Mouse (Mus musculus): ENCODE measurements around the gene Grm1. TPM values are rescaled to one million over a fixed set of nuclear protein-coding genes. Genes with fewer than 3 reads are reported as not detected.

Gene Grm1
- polyA plus RNA-seq, 1 experiment, result not detected

DNA sequence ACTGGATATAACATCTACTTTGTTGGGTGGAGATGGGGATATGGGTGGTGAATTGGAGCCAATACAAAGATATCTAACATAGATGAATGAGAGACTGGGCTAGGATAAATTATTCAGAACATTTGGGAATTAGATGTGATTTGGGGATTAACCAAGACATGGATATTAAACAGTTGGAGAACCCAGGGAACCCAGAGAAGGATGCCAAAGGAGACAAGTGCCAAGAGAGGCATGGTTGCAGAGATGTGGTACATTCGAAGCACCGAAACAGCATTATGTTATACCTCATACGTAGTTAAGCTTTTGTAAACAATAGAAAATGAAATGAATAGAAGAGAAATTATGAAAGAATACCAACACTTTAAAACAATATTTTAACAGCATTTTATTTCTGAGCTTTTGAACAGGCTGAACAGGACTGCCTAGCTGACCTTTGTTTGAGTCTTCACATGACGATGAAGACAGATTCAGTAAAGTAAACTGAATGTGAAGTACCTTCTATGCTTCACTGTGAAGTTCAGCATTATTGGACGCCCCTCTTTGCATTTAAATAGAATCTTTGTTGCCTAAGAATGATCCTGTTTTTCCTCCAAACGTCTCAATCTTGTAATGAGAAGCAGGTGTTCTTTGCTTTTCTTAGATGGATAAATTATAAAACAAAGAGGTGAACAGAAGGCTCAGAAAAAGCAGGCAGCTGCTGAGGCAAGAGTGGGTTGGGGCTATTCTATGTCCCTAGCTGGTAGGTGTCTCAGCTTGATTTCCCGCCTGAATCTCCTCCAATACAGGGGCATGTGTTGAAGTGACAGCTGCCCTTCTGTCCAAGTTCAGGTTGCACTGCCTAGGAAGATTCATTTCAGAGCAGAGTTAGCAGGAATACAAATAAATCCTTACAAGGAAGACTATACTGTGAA, 234.5 kb downstream of the Grm1 start:
- DNase-seq (ENCODE audit: low read depth, low spot score), result no peak
- 77% methylated on average over 7 of the region's 7 CpGs for WGBS

DNA sequence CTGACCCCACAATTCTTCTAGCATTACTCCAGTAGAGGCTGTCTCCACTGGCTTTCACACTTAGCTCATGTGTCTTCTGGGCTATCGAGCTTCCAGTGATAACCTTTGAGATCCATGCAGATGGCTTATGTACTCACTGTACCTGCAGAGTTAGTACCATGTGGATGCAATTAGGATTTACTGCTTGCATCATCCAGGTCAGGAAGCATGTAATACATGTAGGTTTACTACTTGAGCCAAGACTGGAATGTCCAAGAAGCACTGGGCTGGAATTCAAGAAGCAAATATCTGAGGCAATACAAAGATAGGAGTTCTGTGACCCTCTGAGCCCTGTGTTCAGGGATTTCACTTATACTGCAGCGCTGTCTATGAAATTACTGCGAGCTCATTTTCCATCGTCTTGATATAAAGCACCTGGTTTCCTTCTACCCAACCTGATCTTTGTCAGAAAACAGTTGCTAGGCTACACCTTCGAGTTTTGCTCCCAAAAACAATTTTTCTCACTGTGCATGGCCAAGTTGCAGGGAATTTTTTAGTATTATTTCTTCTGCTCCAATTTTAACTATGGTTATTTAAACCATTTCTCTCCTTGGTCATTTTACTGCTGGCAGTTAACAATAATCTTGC, 237.0 kb downstream of the Grm1 start:
- DNase-seq (ENCODE audit: low read depth, low spot score), result no peak
- WGBS, result 63% methylated on average over 5 of the region's 5 CpGs

DNA sequence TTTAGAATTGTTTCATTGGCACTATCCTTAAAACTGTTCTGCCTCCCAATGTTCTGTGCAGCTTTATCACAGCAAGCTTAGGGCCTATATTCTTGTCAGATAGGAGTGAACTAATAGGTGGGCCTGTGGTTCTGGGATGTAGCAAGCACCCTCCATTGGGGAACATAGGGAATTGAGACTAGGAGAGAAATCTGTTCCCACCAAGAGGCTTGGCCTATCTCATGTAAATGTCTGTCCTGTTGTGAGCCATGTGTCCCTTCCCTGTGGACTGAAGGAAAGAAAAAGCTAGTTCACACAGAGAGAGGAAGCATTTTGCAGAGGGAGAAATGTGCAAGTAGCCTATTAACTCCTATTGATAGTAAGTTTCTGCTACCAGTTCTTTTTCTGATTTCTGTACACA, 246.8 kb downstream of the Grm1 start:
- no peak for DNase-seq (ENCODE audit: low read depth, low spot score)

DNA sequence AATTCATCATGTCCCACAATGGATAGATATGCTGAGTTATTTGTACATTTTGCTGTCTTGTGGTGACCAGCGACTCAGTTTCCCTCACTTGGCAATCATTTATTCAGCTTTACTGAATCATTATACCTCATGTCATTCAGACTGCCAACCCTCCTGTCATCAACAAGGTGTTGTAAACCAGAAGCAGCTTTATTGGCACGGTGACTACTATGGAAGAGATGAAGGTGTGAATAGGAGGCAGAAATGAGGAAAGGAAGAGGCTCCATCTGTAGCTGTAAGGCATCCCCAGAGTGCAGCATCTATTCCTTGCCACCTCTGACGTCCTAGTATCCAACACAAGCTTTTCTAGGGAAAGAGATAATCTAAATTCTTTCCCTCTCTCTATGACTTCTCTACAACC, 247.3 kb downstream of the Grm1 start:
- no peak for DNase-seq (ENCODE audit: low read depth, low spot score)
- 73% methylated on average over 3 of the region's 3 CpGs for WGBS

DNA sequence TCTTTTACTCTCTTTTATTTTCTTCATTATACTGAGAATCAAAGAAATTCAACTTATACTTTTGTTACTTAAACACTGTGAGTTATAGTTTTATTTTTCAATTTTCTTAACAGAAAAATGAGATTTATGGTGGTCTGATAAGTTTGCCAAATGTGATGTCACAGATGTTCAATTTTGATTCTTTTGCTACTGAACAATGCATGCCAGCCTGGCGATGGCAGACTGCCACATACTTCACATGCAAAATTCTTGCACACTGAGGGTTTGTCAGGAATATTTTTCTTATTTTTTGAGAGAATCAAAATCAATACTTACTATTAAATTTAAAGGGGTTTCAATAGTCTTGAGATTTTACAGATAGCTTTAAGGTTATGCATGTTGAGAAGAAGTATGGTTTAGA, 251.0 kb downstream of the Grm1 start:
- 78% methylated on average over 1 of the region's 1 CpGs for WGBS
- no peak for DNase-seq (ENCODE audit: low read depth, low spot score)

DNA sequence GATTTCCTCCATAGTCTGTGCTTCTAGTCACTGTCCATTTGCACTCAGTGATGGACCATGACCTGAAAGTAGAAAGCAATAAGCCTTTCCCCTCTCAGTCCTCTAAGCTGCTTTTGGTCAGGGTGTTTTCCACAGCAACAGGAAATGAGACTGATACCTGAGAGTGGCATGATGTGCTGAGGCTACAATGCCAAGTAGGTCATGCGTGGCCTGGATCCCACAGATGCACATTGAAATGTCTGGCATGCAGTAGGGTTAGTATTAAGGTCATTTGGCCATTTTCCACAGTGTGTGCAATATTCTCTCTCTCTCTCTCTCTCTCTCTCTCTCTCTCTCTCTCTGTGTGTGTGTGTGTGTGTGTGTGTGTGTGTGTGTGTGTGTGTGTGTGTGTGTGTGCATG, 254.8 kb downstream of the Grm1 start:
- 75% methylated on average over 1 of the region's 1 CpGs for WGBS
- no peak for DNase-seq (ENCODE audit: low read depth, low spot score)

DNA sequence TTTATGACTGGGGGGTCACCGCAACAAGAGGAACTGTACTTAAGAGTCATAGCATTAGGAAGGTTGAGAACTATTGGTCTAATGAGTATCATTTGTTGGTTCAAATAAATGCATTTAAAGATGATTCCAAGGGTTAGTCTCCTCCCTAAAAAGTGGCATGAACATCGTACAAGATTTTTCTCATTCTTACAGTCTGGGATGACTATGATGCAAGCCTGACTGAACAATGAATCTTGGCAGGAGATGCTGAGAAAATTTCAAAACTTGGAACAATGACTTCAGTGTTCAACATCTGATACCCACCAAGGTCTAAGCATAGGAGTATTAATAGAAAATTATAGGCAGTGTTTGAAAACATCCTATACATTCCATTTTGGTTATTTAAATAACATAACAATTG, 264.1 kb downstream of the Grm1 start:
- 72% methylated on average over 2 of the region's 2 CpGs for WGBS

DNA sequence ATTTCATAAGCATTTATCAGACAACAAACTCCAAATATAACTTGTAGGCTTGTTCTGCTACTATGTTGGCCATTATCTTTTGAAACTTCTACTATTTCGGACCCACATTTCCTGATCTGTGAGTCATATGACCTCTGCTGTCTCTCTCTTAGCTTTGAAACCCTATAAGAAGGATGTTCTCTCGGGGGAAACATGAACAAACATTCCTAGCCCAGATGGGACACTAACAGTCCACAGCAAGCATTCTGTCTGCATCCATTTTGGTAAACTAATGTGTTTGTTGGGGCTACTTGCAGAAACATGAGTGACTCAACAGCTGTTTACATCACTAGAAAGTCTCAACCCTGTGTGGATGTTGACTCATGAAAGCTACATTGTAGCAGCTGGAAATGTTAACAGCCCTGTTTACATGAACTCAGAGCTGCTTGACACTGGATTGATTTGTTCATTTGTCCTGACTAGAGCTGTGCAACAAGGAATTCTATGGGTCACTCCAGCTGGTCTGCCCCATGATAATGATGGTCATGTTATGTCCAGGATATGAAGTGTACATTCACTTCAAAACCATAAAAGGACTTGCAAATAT, 267.4 kb downstream of the Grm1 start:
- DNase-seq (ENCODE audit: low read depth, low spot score), result no peak
- 47% methylated on average over 2 of the region's 2 CpGs for WGBS

More for the DNA sequence above, 264.1 kb downstream of the Grm1 start:
- no peak for DNase-seq (ENCODE audit: low read depth, low spot score)

DNA sequence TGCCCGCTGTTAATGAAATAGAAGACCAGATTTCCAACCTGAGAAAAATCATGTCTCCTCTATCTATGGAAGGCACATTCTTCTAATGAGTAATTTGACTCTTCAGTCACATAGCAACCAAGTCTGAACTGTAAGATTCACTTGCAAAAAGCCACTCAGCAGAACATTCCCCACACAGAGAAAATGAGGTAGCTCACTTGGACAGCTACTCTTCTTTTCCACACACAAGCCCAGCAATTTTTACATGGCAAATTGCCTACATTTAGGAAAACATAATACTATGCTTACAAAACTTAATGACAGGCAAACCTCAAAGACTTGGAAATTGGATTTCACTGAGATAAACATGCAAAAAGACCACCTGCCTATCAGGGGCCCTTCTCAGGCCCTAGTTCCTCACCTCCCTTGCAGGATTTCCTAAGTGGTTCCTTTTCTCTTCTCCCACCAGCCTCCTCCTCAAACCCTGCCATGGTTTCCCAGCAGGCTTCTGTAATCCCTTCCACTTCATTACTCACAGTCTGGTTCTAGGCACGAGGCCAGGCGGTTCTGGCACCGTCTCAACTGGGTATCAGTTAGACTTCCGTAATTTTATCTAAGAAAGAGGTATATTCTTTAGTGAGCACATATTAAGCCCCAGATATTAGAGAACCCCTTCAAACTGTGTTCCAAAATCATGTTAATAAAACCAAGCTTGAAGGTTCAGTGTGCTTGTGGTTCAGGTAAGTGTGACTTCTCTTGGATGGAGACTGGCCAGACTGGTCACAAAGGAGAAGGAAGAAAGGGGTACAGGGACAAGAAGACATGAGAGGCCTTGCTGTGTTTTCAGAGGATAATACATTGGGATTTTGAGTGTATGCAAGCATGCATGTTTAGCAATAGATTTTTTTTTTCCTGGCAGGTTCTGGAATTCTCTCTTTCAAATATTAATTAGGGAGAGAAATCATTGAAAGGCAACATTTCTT, 269.1 kb downstream of the Grm1 start:
- WGBS, result 51% methylated on average over 5 of the region's 5 CpGs
- DNase-seq (ENCODE audit: low read depth, low spot score), result no peak

DNA sequence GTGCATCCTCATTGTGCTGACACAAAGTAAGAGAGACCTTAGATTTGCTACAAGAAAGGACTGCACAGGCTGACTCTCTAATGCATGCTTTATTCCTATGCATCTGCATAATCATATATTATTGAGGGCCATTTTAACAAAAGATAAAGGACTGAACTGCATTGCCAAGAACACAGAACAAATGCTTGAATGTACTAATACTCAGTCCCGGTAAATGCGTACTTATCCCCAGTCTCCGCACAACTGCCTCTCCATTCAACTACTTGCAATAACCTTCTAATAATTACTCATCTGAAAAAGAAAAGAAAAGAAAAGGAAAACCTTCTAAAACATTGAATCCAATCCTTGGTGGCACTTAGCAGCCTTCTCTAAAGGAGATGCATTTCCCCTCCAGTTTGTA, 272.4 kb downstream of the Grm1 start:
- WGBS, result 98% methylated on average over 3 of the region's 3 CpGs
- no peak for DNase-seq (ENCODE audit: low read depth, low spot score)

DNA sequence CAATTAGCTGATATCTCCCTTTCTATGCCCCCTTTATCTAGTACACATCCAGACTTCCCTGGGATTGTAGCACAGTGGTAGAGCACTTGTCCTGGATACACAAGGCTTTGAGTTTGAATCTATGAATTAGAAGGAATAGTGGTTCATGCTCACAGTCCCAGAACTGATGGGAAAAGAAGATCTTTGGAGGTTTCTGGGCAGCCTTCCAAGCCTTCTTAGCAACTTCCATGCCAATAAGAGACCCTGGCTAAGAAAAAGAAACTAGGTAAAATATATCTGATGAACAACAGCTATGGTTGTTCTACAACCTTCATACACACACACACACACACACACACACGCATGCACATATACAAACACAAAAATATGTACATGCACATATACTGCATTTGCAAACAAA, 286.8 kb downstream of the Grm1 start:
- no peak for DNase-seq (ENCODE audit: low read depth, low spot score)
- 86% methylated on average over 1 of the region's 1 CpGs for WGBS

DNA sequence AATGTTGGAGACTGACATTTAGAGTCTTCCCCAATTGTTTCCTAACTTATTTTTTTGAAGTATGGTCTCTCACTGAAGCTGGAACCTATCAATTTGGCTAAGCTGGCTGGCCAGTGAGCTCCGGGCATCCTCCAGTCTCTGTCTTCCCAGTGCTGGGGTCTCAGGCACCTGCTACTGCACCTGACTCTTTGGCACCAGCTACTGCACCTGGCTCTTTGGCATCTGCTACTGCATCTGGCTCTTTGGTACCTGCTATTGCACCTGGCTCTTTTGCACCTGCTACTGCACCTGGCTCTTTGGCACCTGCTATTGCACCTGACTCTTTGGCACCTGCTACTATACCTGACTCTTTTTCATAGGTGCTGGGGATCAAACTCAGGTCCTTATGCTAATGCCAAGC, 291.7 kb downstream of the Grm1 start:
- no peak for DNase-seq (ENCODE audit: low read depth, low spot score)
- WGBS, result 63% methylated on average over 1 of the region's 1 CpGs

DNA sequence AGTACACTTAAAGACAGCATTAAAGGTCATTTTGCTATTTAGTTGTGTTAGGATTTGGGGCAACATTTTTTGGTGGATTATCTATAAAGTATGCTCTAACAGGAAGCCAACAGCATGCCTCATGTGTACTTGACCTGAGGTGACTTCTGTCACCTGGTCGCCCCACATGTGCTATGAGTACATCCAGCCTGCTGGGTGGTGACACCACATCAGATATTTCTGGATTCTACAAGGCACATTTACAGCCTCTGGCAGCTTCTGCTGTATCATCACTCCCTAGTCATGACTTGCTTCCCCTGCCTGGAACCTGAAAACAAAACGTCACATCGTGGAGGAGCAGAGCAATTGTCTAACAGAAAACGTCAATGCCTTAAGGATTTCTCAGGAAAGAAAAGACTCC, 292.2 kb downstream of the Grm1 start:
- DNase-seq (ENCODE audit: low read depth, low spot score), result no peak
- 76% methylated on average over 4 of the region's 4 CpGs for WGBS

DNA sequence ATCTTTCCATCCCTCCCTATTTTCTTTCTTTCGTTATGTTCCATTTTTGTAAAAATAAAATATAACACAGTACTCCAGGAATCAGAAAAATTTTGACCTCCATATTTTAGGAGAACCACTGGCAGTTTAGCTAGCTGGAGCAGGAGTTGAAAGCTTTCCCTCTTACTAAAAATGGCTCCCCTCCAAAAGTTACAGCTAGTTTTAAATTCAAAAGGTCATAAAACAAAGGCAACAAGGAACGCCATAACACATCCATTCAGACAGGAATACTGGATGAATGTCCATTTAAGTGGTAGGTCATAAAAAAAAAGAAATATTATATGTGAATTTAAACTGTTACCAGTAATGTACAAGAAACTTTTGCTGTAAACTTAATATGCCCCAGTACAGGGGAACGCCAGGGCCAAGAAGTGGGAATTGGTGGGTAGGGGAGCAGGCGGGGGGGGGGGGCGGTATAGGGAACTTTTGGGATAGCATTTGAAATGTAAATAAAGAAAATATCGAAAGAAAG, 294.2 kb downstream of the Grm1 start:
- WGBS, result 53% methylated on average over 4 of the region's 6 CpGs
- DNase-seq (ENCODE audit: low read depth, low spot score), result no peak

DNA sequence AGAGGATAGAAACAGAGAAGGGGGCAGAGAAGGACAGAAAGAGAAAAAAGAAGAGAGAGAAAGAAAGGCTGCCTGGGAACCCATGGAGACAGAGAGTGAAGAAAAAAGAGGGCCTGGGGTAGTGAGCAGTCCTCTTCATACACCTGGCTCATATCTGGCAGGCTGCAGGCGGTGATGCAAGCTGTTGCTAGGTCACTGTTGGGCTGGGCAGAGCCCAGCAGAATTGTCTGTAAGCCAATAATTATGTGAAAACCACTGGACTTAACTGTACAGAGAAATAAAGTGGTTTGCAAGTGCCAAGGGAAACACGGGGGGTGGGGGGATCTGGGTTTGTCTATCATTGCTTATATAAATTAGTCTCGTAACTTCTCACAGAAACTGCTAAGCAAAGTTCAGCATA, 297.0 kb downstream of the Grm1 start:
- 22% methylated on average over 3 of the region's 3 CpGs for WGBS
- DNase-seq (ENCODE audit: low read depth, low spot score), result no peak

DNA sequence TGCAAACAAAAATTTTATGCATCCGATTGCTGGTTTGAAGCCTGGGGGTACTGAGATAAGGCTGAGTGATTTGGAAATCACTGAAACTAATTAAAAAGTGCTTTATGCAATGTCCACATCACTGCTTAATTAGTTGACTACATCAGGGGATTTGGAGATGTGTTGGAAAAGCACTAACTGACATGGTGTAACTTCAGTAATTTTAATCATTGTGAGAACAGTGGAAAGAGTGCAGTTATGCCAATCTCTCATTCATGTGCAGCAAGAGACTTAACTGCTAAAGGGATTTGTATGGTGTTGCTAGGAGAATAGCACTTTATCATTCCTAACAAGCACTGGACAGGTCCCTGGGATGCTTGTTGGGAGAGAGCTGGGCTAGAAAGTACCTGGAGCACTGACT, 307.3 kb downstream of the Grm1 start:
- no peak for DNase-seq (ENCODE audit: low read depth, low spot score)
- WGBS, result 81% methylated on average over 1 of the region's 1 CpGs

DNA sequence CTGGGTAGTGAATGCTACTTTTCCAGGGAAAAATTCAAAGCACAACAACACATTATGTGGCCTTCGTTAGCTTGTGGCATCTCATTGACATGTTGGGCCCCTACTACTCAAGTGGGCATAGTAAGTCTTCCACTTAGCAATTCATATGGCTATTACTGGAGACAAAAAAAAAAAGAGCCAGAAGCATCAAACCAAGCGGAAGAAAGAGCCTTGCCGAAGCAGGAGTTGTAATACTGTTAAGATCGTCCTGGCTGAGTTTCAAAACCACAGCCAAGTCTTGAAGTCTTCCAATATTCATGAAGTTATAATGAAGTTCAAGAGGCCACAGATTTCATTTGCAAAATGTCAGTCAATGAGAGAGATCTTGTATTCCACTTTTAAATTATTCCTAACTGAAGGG, 319.1 kb downstream of the Grm1 start:
- DNase-seq (ENCODE audit: low read depth, low spot score), result no peak
- 90% methylated on average over 4 of the region's 4 CpGs for WGBS

DNA sequence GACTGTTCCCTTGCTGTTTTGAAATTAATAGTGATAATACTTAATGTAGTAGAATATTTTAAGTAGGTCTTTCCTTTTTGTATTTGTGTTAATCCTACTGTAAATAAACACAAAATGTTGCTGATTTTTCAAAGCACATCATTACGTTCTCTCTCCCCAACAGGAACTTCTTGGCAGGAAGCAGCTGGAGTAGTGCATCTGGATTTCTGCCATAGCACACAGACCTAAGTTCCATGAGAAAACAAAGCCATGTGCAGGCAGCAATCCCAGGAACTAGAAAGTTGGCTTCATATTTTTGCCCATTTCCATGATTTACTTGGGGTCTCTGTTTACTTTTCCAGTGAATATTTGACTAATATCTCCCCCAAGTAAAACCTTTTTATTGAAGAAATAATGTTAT, 320.9 kb downstream of the Grm1 start:
- DNase-seq (ENCODE audit: low read depth, low spot score), result no peak
- WGBS, result 14% methylated on average over 1 of the region's 1 CpGs

DNA sequence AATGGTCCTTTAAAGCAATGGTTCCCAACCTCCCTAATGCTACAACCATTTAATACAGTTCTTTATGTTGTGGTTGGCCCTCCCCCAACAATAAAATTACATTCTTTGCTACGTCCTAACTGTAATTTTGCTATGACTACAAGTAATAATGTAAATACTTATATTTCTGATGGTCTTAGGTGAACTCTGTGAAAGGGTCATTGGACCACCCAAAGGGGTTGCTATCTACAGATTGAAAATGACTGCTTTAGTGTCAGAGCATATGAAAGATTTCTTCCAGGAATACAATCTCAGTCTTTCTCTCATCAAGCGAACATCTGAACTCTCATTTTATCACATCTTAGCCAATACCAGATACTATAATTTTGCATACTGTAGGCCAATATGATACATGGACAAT, 321.4 kb downstream of the Grm1 start:
- no peak for DNase-seq (ENCODE audit: low read depth, low spot score)
- WGBS, result 71% methylated on average over 2 of the region's 2 CpGs

DNA sequence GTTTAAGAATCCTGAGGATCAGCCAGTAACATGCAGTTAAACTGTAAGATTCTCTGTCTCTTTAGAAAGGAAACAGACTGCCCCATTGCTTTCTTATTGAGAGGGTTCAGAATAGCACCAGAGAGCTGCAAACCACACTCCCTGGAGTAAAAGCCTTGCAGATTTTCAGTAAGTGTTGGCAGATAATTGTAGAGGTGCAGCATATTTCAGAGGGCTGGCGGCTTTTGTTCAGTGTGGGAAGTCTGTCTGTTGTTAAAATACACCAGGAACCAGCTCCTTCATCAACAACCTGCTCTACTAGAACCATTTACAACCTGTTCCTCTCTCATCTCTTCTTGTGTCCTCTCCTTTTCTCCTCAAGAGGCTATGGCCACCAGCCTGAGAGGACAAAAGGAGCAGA, 331.1 kb downstream of the Grm1 start:
- no peak for DNase-seq (ENCODE audit: low read depth, low spot score)
- WGBS, result 80% methylated on average over 1 of the region's 1 CpGs
